Mouse (Mus musculus) embryonic facial prominence, embryonic 12.5 days (tissue): ENCODE data around the gene Tnrc6c. TPM values are rescaled to one million over a fixed set of nuclear protein-coding genes. Genes with fewer than 3 reads are reported as not detected.

Source experiments
- ATAC-seq: fragments of 200-750 bp; cut with Nextera tagmentation; 2 replicates; pipeline ENCODE4 v1.8.0; 2017; ENCODE audit not compliant: insufficient number of reproducible peaks, insufficient read depth, low FRiP score, low TSS enrichment
- H3K27ac ChIP-seq: fragments of 300-500 bp; sonication (generic); 2 replicates; pipeline ENCODE4 v1.5.1; 2016; ENCODE audit warnings: mild to moderate bottlenecking
- H3K27me3 ChIP-seq: fragments of 300-500 bp; sonication (generic); 2 replicates; pipeline ENCODE4 v1.6.1; 2016; ENCODE audit warnings: mild to moderate bottlenecking, moderate library complexity
- H3K36me3 ChIP-seq: fragments of 300-500 bp; sonication (generic); 2 replicates; pipeline ENCODE4 v1.6.1; 2016; ENCODE audit warnings: mild to moderate bottlenecking
- H3K4me1 ChIP-seq: fragments of 300-500 bp; sonication (generic); 2 replicates; pipeline ENCODE4 v1.6.1; 2016
- H3K4me2 ChIP-seq: fragments of 300-500 bp; sonication (generic); replicated peaks from 2 replicates; pipeline ENCODE4 v1.6.1; 2016; ENCODE audit warnings: mild to moderate bottlenecking, moderate library complexity
- H3K4me3 ChIP-seq: fragments of 300-500 bp; sonication (generic); 2 replicates; pipeline ENCODE4 v1.5.1; 2016; ENCODE audit warnings: mild to moderate bottlenecking
- H3K9ac ChIP-seq: fragments of 300-500 bp; sonication (generic); 2 replicates; pipeline ENCODE4 v1.6.1; 2016; ENCODE audit warnings: mild to moderate bottlenecking, moderate library complexity
- H3K9me3 ChIP-seq: fragments of 300-500 bp; sonication (generic); 2 replicates; pipeline ENCODE4 v1.6.1; 2016; ENCODE audit warnings: mild to moderate bottlenecking, moderate library complexity
- WGBS: fragments of 180-500 bp; shearing (Covaris S2); methylation state at CpG from one replicate; pipeline ENCODE4 v1.1.7; 2016; 5-methylcytosine and 5-hydroxymethylcytosine counted together
- polyA plus RNA-seq: library from polyadenylated mRNA; unstranded; fragments of >200 nt; fragmentation: Nextera tagmentation; extraction: Ambion mirVana; gene quantifications from 2 replicates; pipeline ENCODE4 v1.2.1, GENCODE M21; 2016

Gene Tnrc6c
- polyA plus RNA-seq, 1 experiment from 2014 or later: 23.9 TPM

- Histone ChIP-seq H3K9me3 (no peaks in the 10 kb centered on the region), H3K27me3 (no peaks in the 10 kb centered on the region), H3K27ac (no peak overlapping the region), H3K4me2 (no peak overlapping the region), H3K9ac (no peak overlapping the region), H3K4me1 (peaks cover 10% of the 10 kb centered on the region; the same call in 1 of the 2 replicates), H3K4me3 (no peak overlapping the region), H3K36me3 (no peaks in the 10 kb centered on the region)
- 78% methylated on average over 7 of the region's 7 CpGs for WGBS
- no peak for ATAC-seq
Observed at GRCm38 (mm10) chr11:117639331-117639970, 14.6 kb upstream of the Tnrc6c start.

- 81% methylated on average over 2 of the region's 2 CpGs for WGBS
- H3K4me2 ChIP-seq: no peak overlapping the region
Observed at GRCm38 (mm10) chr11:117642181-117642580, 11.9 kb upstream of the Tnrc6c start.

GRCm38 (mm10) chr11:117643240-117643639 lies 10.8 kb upstream of the Tnrc6c start:
- 71% methylated on average over 10 of the region's 10 CpGs for WGBS
- Histone ChIP-seq H3K4me3 (no peak overlapping the region), H3K36me3 (no peaks in the 10 kb centered on the region), H3K4me1 (0 out of 2 replicates have a peak, but pooled peaks cover 4% of the 10 kb centered on the region), H3K9ac (no peak overlapping the region), H3K9me3 (no peaks in the 10 kb centered on the region), H3K27ac (no peak overlapping the region), H3K4me2 (no peak overlapping the region), H3K27me3 (no peaks in the 10 kb centered on the region)
- ATAC-seq: no peak

More at GRCm38 (mm10) chr11:117642181-117642580, 11.9 kb upstream of the Tnrc6c start:
- no peaks in the 10 kb centered on the region for H3K36me3 ChIP-seq
- ATAC-seq: no peak
- H3K9me3 ChIP-seq: no peaks in the 10 kb centered on the region
- H3K27ac ChIP-seq: no peak overlapping the region
- H3K9ac ChIP-seq: no peak overlapping the region
- 0 out of 2 replicates have a peak, but pooled peaks cover 4% of the 10 kb centered on the region for H3K4me1 ChIP-seq
- no peak overlapping the region for H3K4me3 ChIP-seq
- H3K27me3 ChIP-seq: no peaks in the 10 kb centered on the region

GRCm38 (mm10) chr11:117646786-117647185 lies 7.3 kb upstream of the Tnrc6c start:
- Histone ChIP-seq H3K9me3 (no peaks in the 10 kb centered on the region), H3K27me3 (no peaks in the 10 kb centered on the region), H3K36me3 (no peaks in the 10 kb centered on the region), H3K4me3 (no peak overlapping the region), H3K9ac (no peak overlapping the region), H3K4me2 (no peak overlapping the region), H3K27ac (no peak overlapping the region), H3K4me1 (no peaks in the 10 kb centered on the region)
- no peak for ATAC-seq
- 79% methylated on average over 4 of the region's 4 CpGs for WGBS

- no peaks in the 10 kb centered on the region for H3K9me3 ChIP-seq
- no peak overlapping the region for H3K9ac ChIP-seq
- no peaks in the 10 kb centered on the region for H3K36me3 ChIP-seq
- H3K27me3 ChIP-seq: 0 out of 2 replicates have a peak, but pooled peaks cover 3% of the 10 kb centered on the region
- H3K4me1 ChIP-seq: 0 out of 2 replicates have a peak, but pooled peaks cover 1% of the 10 kb centered on the region
- H3K4me3 ChIP-seq: no peak overlapping the region
- H3K4me2 ChIP-seq: no peak overlapping the region
- WGBS: 79% methylated on average over 6 of the region's 6 CpGs
- ATAC-seq: no peak
- no peak overlapping the region for H3K27ac ChIP-seq
Observed at GRCm38 (mm10) chr11:117648005-117648404, 6.1 kb upstream of the Tnrc6c start.

- Histone ChIP-seq H3K4me1 (peaks cover 8% of the 10 kb centered on the region), H3K36me3 (no peaks in the 10 kb centered on the region), H3K27ac (no peak overlapping the region), H3K4me2 (no peak overlapping the region), H3K9me3 (no peaks in the 10 kb centered on the region), H3K9ac (no peak overlapping the region), H3K4me3 (no peak overlapping the region), H3K27me3 (0 out of 2 replicates have a peak, but pooled peaks cover 3% of the 10 kb centered on the region)
- no peak for ATAC-seq
- WGBS: 71% methylated on average over 13 of the region's 13 CpGs
Observed at GRCm38 (mm10) chr11:117650721-117651644, 3.1 kb upstream of the Tnrc6c start.

- Histone ChIP-seq H3K9ac (no peak overlapping the region), H3K36me3 (no peaks in the 10 kb centered on the region), H3K4me2 (peak overlapping the region; percentile 83), H3K9me3 (no peaks in the 10 kb centered on the region), H3K27me3 (0 out of 2 replicates have a peak, but pooled peaks cover 3% of the 10 kb centered on the region), H3K4me3 (0 out of 2 replicates have a peak overlapping the region, but pooled peaks have one; percentile 94), H3K27ac (peak overlapping the region; percentile 98; the same call in 1 of the 2 replicates), H3K4me1 (peaks cover 24% of the 10 kb centered on the region)
- WGBS: 71% methylated on average over 3 of the region's 3 CpGs
- ATAC-seq: no peak
Observed at GRCm38 (mm10) chr11:117652907-117653306, 1.2 kb upstream of the Tnrc6c start.

GRCm38 (mm10) chr11:117654380-117654924 lies 363 bp downstream of the Tnrc6c start:
- Histone ChIP-seq H3K27ac (peak overlapping the region; percentile 98), H3K9ac (peak overlapping the region; percentile 99), H3K4me3 (peak overlapping the region; percentile 94), H3K4me2 (peak overlapping the region; percentile 83), H3K27me3 (0 out of 2 replicates have a peak, but pooled peaks cover 3% of the 10 kb centered on the region), H3K4me1 (peaks cover 37% of the 10 kb centered on the region), H3K36me3 (no peaks in the 10 kb centered on the region), H3K9me3 (no peaks in the 10 kb centered on the region)
- ATAC-seq: peak; percentile 93
- under 1% methylated on average over 68 of the region's 71 CpGs for WGBS

- under 1% methylated on average over 51 of the region's 66 CpGs for WGBS
- Histone ChIP-seq H3K4me2 (peak overlapping the region; percentile 83), H3K9ac (peak overlapping the region; percentile 99), H3K4me3 (peak overlapping the region; percentile 94), H3K9me3 (no peaks in the 10 kb centered on the region), H3K27me3 (0 out of 2 replicates have a peak, but pooled peaks cover 3% of the 10 kb centered on the region), H3K4me1 (peaks cover 37% of the 10 kb centered on the region), H3K27ac (peak overlapping the region; percentile 98), H3K36me3 (no peaks in the 10 kb centered on the region)
- peak; percentile 30 for ATAC-seq
Observed at GRCm38 (mm10) chr11:117654934-117655291, 824 bp downstream of the Tnrc6c start.

GRCm38 (mm10) chr11:117655292-117656076 lies 1.4 kb downstream of the Tnrc6c start:
- Histone ChIP-seq H3K9ac (peak overlapping the region; percentile 99), H3K27me3 (0 out of 2 replicates have a peak, but pooled peaks cover 3% of the 10 kb centered on the region), H3K4me2 (peak overlapping the region; percentile 83), H3K9me3 (no peaks in the 10 kb centered on the region), H3K4me1 (peaks cover 37% of the 10 kb centered on the region), H3K27ac (peak overlapping the region; percentile 98), H3K36me3 (no peaks in the 10 kb centered on the region), H3K4me3 (peak overlapping the region; percentile 94)
- ATAC-seq: no peak
- under 1% methylated on average over 80 of the region's 80 CpGs for WGBS

- 5% methylated on average over 10 of the region's 10 CpGs for WGBS
- peak overlapping the region; percentile 94 for H3K4me3 ChIP-seq
- H3K36me3 ChIP-seq: no peaks in the 10 kb centered on the region
- no peak for ATAC-seq
- peak overlapping the region; percentile 98 for H3K27ac ChIP-seq
- H3K9ac ChIP-seq: peak overlapping the region; percentile 99
- H3K9me3 ChIP-seq: no peaks in the 10 kb centered on the region
- H3K4me2 ChIP-seq: peak overlapping the region; percentile 83
- H3K27me3 ChIP-seq: 0 out of 2 replicates have a peak, but pooled peaks cover 3% of the 10 kb centered on the region
- peaks cover 37% of the 10 kb centered on the region for H3K4me1 ChIP-seq
Observed at GRCm38 (mm10) chr11:117656077-117656401, 1.9 kb downstream of the Tnrc6c start.
